Mouse (Mus musculus) hindbrain, postnatal 0 days (tissue): ENCODE measurements around the gene Setd3. TPM values are rescaled to one million over a fixed set of nuclear protein-coding genes. Genes with fewer than 3 reads are reported as not detected.

Source experiments
- ATAC-seq: fragments of 200-750 bp; cut with Nextera tagmentation; 2 replicates; pipeline ENCODE4 v1.8.0; 2017; ENCODE audit warnings: mild to moderate bottlenecking, moderate TSS enrichment, moderate library complexity
- DNase-seq: peaks from one replicate; pipeline ENCODE4 v3.0.0-alpha.2; 2015; ENCODE audit warnings: low spot score
- H3K27ac ChIP-seq: fragments of 300-500 bp; sonication (generic); 2 replicates; pipeline ENCODE4 v1.5.1; 2014; ENCODE audit warnings: mild to moderate bottlenecking
- H3K27me3 ChIP-seq: fragments of 300-500 bp; sonication (generic); 2 replicates; pipeline ENCODE4 v1.6.1; 2014; ENCODE audit warnings: low read length, mixed read lengths; ENCODE audit not compliant: insufficient read depth
- H3K36me3 ChIP-seq: fragments of 300-500 bp; sonication (generic); 2 replicates; pipeline ENCODE4 v1.6.1; 2014; ENCODE audit warnings: low read length, mixed read lengths; ENCODE audit not compliant: insufficient read depth
- H3K4me1 ChIP-seq: fragments of 300-500 bp; sonication (generic); 2 replicates; pipeline ENCODE4 v1.6.1; 2014; ENCODE audit warnings: antibody characterized with exemption, low read length, mixed read lengths; ENCODE audit not compliant: insufficient read depth
- H3K4me2 ChIP-seq: fragments of 300-500 bp; sonication (generic); 2 replicates; pipeline ENCODE4 v1.6.1; 2014; ENCODE audit warnings: low read depth, mild to moderate bottlenecking, low read length, moderate library complexity, mixed read lengths
- H3K4me3 ChIP-seq: fragments of 300-500 bp; sonication (generic); 2 replicates; pipeline ENCODE4 v1.5.1; 2014; ENCODE audit warnings: low read length
- H3K9ac ChIP-seq: fragments of 300-500 bp; sonication (generic); replicated peaks from 2 replicates; pipeline ENCODE4 v1.6.1; 2014; ENCODE audit warnings: mild to moderate bottlenecking, low read length, moderate library complexity, mixed read lengths
- H3K9me3 ChIP-seq: fragments of 300-500 bp; sonication (generic); 2 replicates; pipeline ENCODE4 v1.6.1; 2016; ENCODE audit warnings: low read length, mixed read lengths
- CTCF ChIP-seq: IDR thresholded peaks from 2 replicates; pipeline ENCODE4 v1.5.1; 2016; ENCODE audit warnings: antibody characterized with exemption, control low read depth, low read depth
- WGBS: fragments of 180-500 bp; shearing (Covaris S2); extraction: QIAGEN DNeasy Blood & Tissue Kit; methylation state at CpG from one replicate; pipeline ENCODE4 v1.1.7; 2014; 5-methylcytosine and 5-hydroxymethylcytosine counted together
- polyA plus RNA-seq: library from polyadenylated mRNA; unstranded; fragments of >200 nt; fragmentation: Nextera tagmentation; extraction: Ambion mirVana; gene quantifications from 2 replicates; pipeline ENCODE4 v1.2.1, GENCODE M21; 2015
- total RNA-seq: library from RNA; depleted of rRNA; stranded (reverse); fragments of >200 nt; gene quantifications from 2 replicates; pipeline ENCODE4 v1.2.3, GENCODE M21; 2014

The Setd3 gene
- total and polyA plus RNA-seq, 2 experiments from 2014 or later, result 61.3 to 87.1 TPM

DNA sequence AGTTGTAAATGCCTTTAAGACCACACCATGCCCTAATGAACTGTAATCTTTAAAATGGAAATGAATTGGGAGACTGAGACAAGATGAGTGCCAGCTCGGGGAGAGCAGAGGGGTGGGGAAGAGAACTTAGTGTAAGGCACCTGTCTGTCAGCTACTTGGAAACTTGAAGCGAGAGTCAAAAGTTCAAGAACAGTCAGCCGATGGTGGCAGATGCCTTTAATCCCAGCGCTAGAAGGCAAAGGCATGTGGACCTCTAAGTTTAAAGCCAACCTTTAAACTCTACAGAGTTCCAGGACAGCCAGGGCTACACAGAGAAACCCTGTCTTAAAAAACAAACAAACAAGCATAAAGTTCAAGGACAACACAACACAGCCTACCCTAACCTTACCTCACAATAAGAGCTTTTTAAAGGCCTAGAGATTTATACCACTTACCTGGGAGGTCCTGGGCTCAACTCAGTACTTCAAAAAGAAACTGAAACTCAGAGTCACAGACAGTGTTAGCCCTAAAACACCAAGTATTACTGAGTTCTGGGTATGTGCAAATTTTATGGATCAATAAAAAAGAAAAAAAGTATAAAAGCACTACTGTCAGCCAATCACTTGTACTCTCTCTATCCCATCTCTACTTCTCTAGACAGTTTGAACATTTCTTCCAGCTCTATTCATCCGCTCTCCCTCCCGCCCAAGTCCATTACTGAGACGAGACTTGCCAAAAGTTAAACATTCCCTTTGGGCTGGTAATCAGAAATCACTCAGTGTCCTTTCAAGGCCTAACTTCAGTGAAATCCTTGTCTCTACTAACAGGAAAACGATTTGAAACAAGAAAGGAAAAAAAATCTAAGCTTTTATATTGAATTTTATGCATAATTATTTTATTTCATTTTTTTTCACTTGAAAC, 4.3 kb downstream of the Setd3 start:
- H3K36me3 ChIP-seq, result no peaks in the 10 kb centered on the region
- no peaks in the 10 kb centered on the region for H3K9me3 ChIP-seq
- H3K27me3 ChIP-seq, result no peaks in the 10 kb centered on the region
- no peak overlapping the region for H3K4me2 ChIP-seq
- no peak overlapping the region for H3K27ac ChIP-seq
- H3K4me1 ChIP-seq, result peaks cover 10% of the 10 kb centered on the region
- ATAC-seq, result no peak
- H3K4me3 ChIP-seq, result no peak overlapping the region
- H3K9ac ChIP-seq, result no peak overlapping the region
- 72% methylated on average over 8 of the region's 8 CpGs for WGBS
- DNase-seq, result no peak
- TF ChIP-seq CTCF, result no peak

GRCm38 (mm10) chr12:108172639-108173038, 6.5 kb downstream of the Setd3 start:
- peaks cover 9% of the 10 kb centered on the region for H3K4me1 ChIP-seq
- WGBS, result 50% methylated on average over 4 of the region's 4 CpGs
- no peak for DNase-seq
- H3K9me3 ChIP-seq, result no peaks in the 10 kb centered on the region
- H3K4me3 ChIP-seq, result no peak overlapping the region
- no peak for ATAC-seq
- TF ChIP-seq CTCF, result no peak
- H3K27me3 ChIP-seq, result no peaks in the 10 kb centered on the region
- H3K36me3 ChIP-seq, result no peaks in the 10 kb centered on the region
- H3K9ac ChIP-seq, result no peak overlapping the region
- no peak overlapping the region for H3K4me2 ChIP-seq
- H3K27ac ChIP-seq, result no peak overlapping the region

GRCm38 (mm10) chr12:108171336-108171735, 7.8 kb downstream of the Setd3 start:
- Histone ChIP-seq H3K9ac (no peak overlapping the region), H3K27ac (no peak overlapping the region), H3K4me3 (no peak overlapping the region), H3K27me3 (no peaks in the 10 kb centered on the region), H3K36me3 (no peaks in the 10 kb centered on the region), H3K4me2 (no peak overlapping the region), H3K4me1 (peaks cover 3% of the 10 kb centered on the region; the same call in 1 of the 2 replicates), H3K9me3 (no peaks in the 10 kb centered on the region)
- DNase-seq, result no peak
- ATAC-seq, result no peak
- no peak for TF ChIP-seq CTCF

DNA sequence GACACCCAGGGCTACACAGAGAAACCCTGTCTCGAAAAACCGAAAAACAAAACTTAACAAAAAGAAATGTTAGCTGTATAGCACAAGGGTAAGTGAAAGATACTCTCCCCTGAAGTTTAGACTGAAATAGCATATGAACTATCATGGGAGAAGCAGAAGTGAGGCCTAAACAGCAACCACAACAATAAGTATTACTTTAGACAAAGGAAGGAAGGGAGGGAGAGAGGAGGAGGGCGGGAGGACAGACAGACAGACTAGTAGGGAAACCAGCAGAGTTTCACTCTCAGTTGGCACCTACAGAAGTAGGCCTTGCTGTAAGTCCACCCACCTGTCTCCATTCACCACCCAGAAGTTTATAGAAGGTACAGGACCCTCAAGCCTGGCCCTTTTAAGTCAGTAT, 8.6 kb downstream of the Setd3 start:
- Histone ChIP-seq H3K27me3 (no peaks in the 10 kb centered on the region), H3K4me3 (no peak overlapping the region), H3K9me3 (no peaks in the 10 kb centered on the region), H3K4me1 (peaks cover 3% of the 10 kb centered on the region; the same call in 1 of the 2 replicates), H3K4me2 (no peak overlapping the region), H3K36me3 (no peaks in the 10 kb centered on the region), H3K9ac (no peak overlapping the region), H3K27ac (no peak overlapping the region)
- no peak for TF ChIP-seq CTCF
- WGBS, result 87% methylated on average over 3 of the region's 3 CpGs
- ATAC-seq (no peak), DNase-seq (no peak)

- Histone ChIP-seq H3K9me3 (no peaks in the 10 kb centered on the region), H3K4me1 (peaks cover 3% of the 10 kb centered on the region; the same call in 1 of the 2 replicates), H3K9ac (no peak overlapping the region), H3K36me3 (0 out of 2 replicates have a peak, but pooled peaks cover 3% of the 10 kb centered on the region), H3K27me3 (no peaks in the 10 kb centered on the region), H3K4me3 (no peak overlapping the region), H3K27ac (no peak overlapping the region), H3K4me2 (no peak overlapping the region)
- 78% methylated on average over 3 of the region's 3 CpGs for WGBS
- no peak for TF ChIP-seq CTCF
- DNase-seq, result no peak
- no peak for ATAC-seq
These were observed 10.2 kb downstream of the Setd3 start for GRCm38 (mm10) chr12:108168909-108169308.

DNA sequence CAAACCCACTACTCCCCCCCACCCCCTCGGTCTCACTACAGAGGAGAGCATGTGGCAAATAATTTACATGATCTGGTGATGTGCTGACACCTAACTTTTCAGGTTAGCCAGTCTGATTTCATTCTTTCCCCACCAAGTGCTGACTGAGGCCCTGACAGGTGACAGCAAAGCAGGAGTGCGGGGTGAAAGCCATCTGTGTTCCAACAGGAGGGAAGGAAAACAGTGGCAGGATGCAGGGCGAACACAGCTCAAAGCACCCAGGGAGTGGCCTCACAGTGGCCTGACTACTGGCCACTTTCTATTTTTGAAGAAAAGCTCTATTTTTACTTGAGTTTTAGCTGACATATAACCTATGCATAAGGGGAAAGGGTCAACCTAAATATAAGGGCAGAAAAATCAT, 15.4 kb downstream of the Setd3 start:
- no peak for TF ChIP-seq CTCF
- H3K4me2 ChIP-seq, result no peak overlapping the region
- DNase-seq (no peak), ATAC-seq (no peak)
- 62% methylated on average over 3 of the region's 3 CpGs for WGBS
- H3K9ac ChIP-seq, result no peak overlapping the region
- H3K4me1 ChIP-seq, result no peaks in the 10 kb centered on the region
- H3K27me3 ChIP-seq, result no peaks in the 10 kb centered on the region
- no peak overlapping the region for H3K27ac ChIP-seq
- no peak overlapping the region for H3K4me3 ChIP-seq
- no peaks in the 10 kb centered on the region for H3K9me3 ChIP-seq
- peaks cover 15% of the 10 kb centered on the region for H3K36me3 ChIP-seq

- H3K4me1 ChIP-seq, result no peaks in the 10 kb centered on the region
- no peaks in the 10 kb centered on the region for H3K27me3 ChIP-seq
- no peak overlapping the region for H3K9ac ChIP-seq
- WGBS, result 87% methylated on average over 1 of the region's 1 CpGs
- no peak overlapping the region for H3K4me2 ChIP-seq
- peaks cover 16% of the 10 kb centered on the region for H3K36me3 ChIP-seq
- no peaks in the 10 kb centered on the region for H3K9me3 ChIP-seq
- DNase-seq (peak; percentile 55), ATAC-seq (no peak)
- peak; percentile 69 for TF ChIP-seq CTCF
- no peak overlapping the region for H3K27ac ChIP-seq
- H3K4me3 ChIP-seq, result no peak overlapping the region
These were observed 17.1 kb downstream of the Setd3 start for GRCm38 (mm10) chr12:108162036-108162435.
